Mouse (Mus musculus): Measurements from ENCODE around the gene Gna11. TPM values are rescaled to one million over a fixed set of nuclear protein-coding genes. Genes with fewer than 3 reads are reported as not detected.

Gene Gna11
- polyA plus RNA-seq, 1 experiment from 2014 or later = 73.4 TPM

DNA sequence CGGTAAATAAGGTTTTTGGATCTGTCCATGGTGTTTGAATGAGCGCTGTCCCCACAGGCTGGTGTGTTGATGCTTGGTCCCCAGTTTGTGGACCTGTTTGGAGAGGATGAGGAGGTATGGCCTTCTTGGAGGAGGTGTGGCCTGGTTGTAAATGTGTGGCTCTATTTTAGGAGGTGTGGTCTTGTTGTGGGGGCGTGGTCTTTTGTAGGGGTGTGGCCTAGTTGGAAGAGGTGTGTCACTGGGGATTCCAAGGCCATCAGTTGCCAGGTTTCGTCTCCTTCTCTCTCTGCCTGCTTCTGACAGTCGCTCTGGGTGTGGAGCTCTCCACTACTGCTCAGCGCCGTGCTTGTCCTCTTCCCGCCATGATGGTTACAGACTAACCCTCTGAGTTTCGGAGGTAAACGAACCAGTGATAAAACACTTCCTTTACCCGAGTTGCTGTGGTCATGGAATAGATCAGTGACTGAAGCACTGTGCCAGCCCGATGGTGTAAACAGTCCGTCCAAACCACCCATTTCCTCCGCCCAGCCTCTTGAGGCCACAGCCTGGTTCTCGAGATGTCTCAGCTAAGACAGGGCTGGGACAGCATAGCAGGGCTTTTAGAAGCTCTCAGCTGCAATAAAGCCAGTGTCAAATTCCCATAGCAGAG, 39.9 kb downstream of the Gna11 start:
- Histone ChIP-seq H3K36me3 (replicated peaks) (no peaks in the 10 kb centered on the region), H3K4me3 (no peak overlapping the region), H3K27ac (no peak overlapping the region), H3K9me3 (no peaks in the 10 kb centered on the region), H3K27me3 (ENCODE audit: poor library complexity, severe bottlenecking) (peaks cover 14% of the 10 kb centered on the region), H3K4me1 (peaks cover 12% of the 10 kb centered on the region)
- DNase-seq (ENCODE audit: extremely low spot score, low spot score) = no peak
- 85% methylated on average over 15 of the region's 15 CpGs for WGBS

GRCm38 (mm10) chr10:81502658-81503057, 42.3 kb downstream of the Gna11 start:
- WGBS = 6% methylated on average over 36 of the region's 36 CpGs
- no peaks in the 10 kb centered on the region for H3K9me3 ChIP-seq
- H3K36me3 ChIP-seq (replicated peaks) = no peaks in the 10 kb centered on the region
- peak overlapping the region; percentile 61 for H3K27ac ChIP-seq
- H3K27me3 ChIP-seq (ENCODE audit: poor library complexity, severe bottlenecking) = peaks cover 14% of the 10 kb centered on the region
- H3K4me3 ChIP-seq = peak overlapping the region; percentile 47
- H3K4me1 ChIP-seq = peaks cover 25% of the 10 kb centered on the region
- DNase-seq (ENCODE audit: extremely low spot score, low spot score) = peak; percentile 86

- DNase-seq (ENCODE audit: extremely low spot score, low spot score) = no peak
- no peak overlapping the region for H3K27ac ChIP-seq
- peaks cover 14% of the 10 kb centered on the region for H3K27me3 ChIP-seq (ENCODE audit: poor library complexity, severe bottlenecking)
- no peaks in the 10 kb centered on the region for H3K9me3 ChIP-seq
- peaks cover 33% of the 10 kb centered on the region for H3K4me1 ChIP-seq
- H3K4me3 ChIP-seq = no peak overlapping the region
- 84% methylated on average over 5 of the region's 5 CpGs for WGBS
- no peaks in the 10 kb centered on the region for H3K36me3 ChIP-seq (replicated peaks)
Observed at GRCm38 (mm10) chr10:81501863-81502262, 43.1 kb downstream of the Gna11 start.

DNA sequence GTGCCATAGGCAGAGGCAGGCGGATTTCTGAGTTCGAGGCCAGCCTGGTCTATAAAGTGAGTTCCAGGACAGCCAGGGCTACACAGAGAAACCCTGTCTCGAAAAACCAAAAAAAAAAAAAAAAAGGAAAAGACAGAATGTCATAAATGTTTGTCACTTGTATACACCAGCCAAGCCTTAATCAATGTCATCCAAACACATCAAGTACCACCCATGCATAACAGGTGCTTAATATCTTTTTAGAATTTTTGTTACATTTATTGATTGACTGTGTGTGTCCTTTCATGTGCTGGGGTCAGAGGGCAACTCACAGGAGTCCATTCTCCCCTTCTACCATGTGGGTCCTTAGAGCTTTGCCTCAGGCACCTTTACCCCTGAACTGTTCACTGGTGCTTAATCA, 45.0 kb downstream of the Gna11 start, which contains the start of gene S1pr4:
S1pr4 (minus strand) TSS at position 101 of the 400 bp plus-strand sequence.
- Histone ChIP-seq H3K4me3 (no peak within 1 kb of the TSS), H3K27ac (peak within 1 kb of the TSS; percentile 40; the same call in 1 of the 2 replicates)

GRCm38 (mm10) chr10:81499250-81499901, 45.6 kb downstream of the Gna11 start:
- Histone ChIP-seq H3K36me3 (replicated peaks) (no peaks in the 10 kb centered on the region), H3K9me3 (no peaks in the 10 kb centered on the region), H3K27ac (peak overlapping the region; percentile 40; the same call in 1 of the 2 replicates), H3K4me3 (no peak overlapping the region), H3K27me3 (ENCODE audit: poor library complexity, severe bottlenecking) (peaks cover 14% of the 10 kb centered on the region), H3K4me1 (peaks cover 46% of the 10 kb centered on the region)
- DNase-seq (ENCODE audit: extremely low spot score, low spot score) = no peak
- WGBS = 87% methylated on average over 23 of the region's 23 CpGs

More for the DNA sequence above, 45.0 kb downstream of the Gna11 start, which contains the start of gene S1pr4:
- Histone ChIP-seq H3K27me3 (ENCODE audit: poor library complexity, severe bottlenecking) (peaks cover 14% of the 10 kb centered on the region), H3K4me1 (peaks cover 42% of the 10 kb centered on the region), H3K9me3 (no peaks in the 10 kb centered on the region), H3K36me3 (replicated peaks) (no peaks in the 10 kb centered on the region)
- 80% methylated on average over 3 of the region's 3 CpGs for WGBS
- DNase-seq (ENCODE audit: extremely low spot score, low spot score) = no peak

- DNase-seq (ENCODE audit: extremely low spot score, low spot score) = no peak
- Histone ChIP-seq H3K4me3 (0 out of 2 replicates have a peak overlapping the region, but pooled peaks have one; percentile 3), H3K4me1 (peaks cover 53% of the 10 kb centered on the region), H3K9me3 (no peaks in the 10 kb centered on the region), H3K27ac (no peak overlapping the region), H3K27me3 (ENCODE audit: poor library complexity, severe bottlenecking) (peaks cover 11% of the 10 kb centered on the region), H3K36me3 (replicated peaks) (peaks cover 7% of the 10 kb centered on the region)
- WGBS = 88% methylated on average over 38 of the region's 38 CpGs
Observed at GRCm38 (mm10) chr10:81498316-81499249, 46.4 kb downstream of the Gna11 start.

GRCm38 (mm10) chr10:81497401-81498270, 47.4 kb downstream of the Gna11 start:
- Histone ChIP-seq H3K4me1 (peaks cover 50% of the 10 kb centered on the region), H3K4me3 (peak overlapping the region; percentile 71; the same call in 1 of the 2 replicates), H3K27me3 (ENCODE audit: poor library complexity, severe bottlenecking) (peaks cover 1% of the 10 kb centered on the region; the same call in 1 of the 2 replicates), H3K9me3 (no peaks in the 10 kb centered on the region), H3K36me3 (replicated peaks) (peaks cover 16% of the 10 kb centered on the region), H3K27ac (peak overlapping the region; percentile 89)
- no peak for DNase-seq (ENCODE audit: extremely low spot score, low spot score)
- WGBS = 88% methylated on average over 17 of the region's 17 CpGs

- Histone ChIP-seq H3K36me3 (replicated peaks) (peaks cover 23% of the 10 kb centered on the region), H3K27ac (peak overlapping the region; percentile 89), H3K4me3 (peak overlapping the region; percentile 71), H3K27me3 (ENCODE audit: poor library complexity, severe bottlenecking) (no peaks in the 10 kb centered on the region), H3K9me3 (no peaks in the 10 kb centered on the region), H3K4me1 (peaks cover 48% of the 10 kb centered on the region)
- WGBS = 36% methylated on average over 4 of the region's 4 CpGs
- DNase-seq (ENCODE audit: extremely low spot score, low spot score) = no peak
Observed at GRCm38 (mm10) chr10:81496969-81497368, 48.0 kb downstream of the Gna11 start.

- H3K4me1 ChIP-seq = peaks cover 48% of the 10 kb centered on the region
- under 1% methylated on average over 45 of the region's 45 CpGs for WGBS
- peak; percentile 99 for DNase-seq (ENCODE audit: extremely low spot score, low spot score)
- no peaks in the 10 kb centered on the region for H3K27me3 ChIP-seq (ENCODE audit: poor library complexity, severe bottlenecking)
- H3K36me3 ChIP-seq (replicated peaks) = peaks cover 29% of the 10 kb centered on the region
- peak within 1 kb of the TSS; percentile 89 for H3K27ac ChIP-seq
- peak within 1 kb of the TSS; percentile 71 for H3K4me3 ChIP-seq
- H3K9me3 ChIP-seq = no peaks in the 10 kb centered on the region
Observed at GRCm38 (mm10) chr10:81496264-81496901, 48.6 kb downstream of the Gna11 start, which contains the start of gene Ncln. Gene Ncln, minus strand, starts transcription at chr10:81496392.

DNA sequence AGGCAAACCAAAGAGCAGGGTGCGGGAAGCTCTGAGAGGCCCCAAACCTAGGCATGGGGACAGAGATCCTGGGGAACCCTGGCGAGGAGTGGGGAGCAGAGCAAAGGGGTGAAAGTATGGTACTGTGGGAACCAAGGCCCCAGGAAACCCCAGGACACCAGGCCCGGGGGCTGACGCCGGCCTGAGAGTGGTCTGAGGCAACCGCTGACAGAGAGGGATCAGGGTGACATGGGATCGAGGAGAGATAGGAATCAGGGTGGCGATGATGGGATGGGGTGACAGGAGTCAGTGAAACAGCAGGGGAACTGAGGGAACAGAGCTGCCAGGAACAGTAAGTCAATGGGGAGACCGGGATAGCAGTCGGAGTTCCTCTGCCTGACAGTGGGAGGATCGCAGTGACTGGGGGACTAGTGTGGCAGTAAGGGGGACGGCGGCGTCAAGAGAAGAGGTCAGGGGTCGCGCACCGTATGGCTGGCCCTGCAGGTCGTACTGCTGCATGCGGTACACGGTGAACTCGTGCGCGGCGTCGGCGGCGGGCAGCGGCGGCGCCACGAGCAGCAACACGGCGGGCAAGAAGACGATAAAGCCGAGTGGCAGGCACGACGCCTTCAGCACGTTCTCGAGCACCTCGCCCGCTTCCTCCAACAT, 49.2 kb downstream of the Gna11 start:
- peak overlapping the region; percentile 71 for H3K4me3 ChIP-seq
- no peak for DNase-seq (ENCODE audit: extremely low spot score, low spot score)
- no peaks in the 10 kb centered on the region for H3K9me3 ChIP-seq
- H3K4me1 ChIP-seq = peaks cover 48% of the 10 kb centered on the region
- H3K27ac ChIP-seq = peak overlapping the region; percentile 89
- peaks cover 35% of the 10 kb centered on the region for H3K36me3 ChIP-seq (replicated peaks)
- WGBS = 2% methylated on average over 41 of the region's 41 CpGs
- no peaks in the 10 kb centered on the region for H3K27me3 ChIP-seq (ENCODE audit: poor library complexity, severe bottlenecking)

DNA sequence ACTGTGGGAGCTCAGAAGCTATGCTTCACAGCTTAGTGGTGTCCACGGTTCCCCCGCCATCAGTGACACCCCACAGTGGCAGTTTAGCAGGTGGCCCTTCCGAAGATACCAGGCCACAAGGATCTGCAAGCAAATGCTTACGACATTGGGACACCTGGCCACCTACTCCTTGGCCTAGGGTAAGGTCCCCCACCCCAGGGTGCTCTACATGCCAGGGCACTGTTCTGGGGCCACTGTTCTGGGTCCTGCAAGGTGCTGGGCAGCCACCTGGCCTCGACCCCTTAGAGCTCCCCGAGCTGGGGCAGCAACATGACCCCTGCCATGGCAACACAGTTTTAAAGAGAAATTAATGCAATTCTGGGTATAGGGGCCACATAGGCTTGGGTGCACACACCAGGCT, 49.8 kb downstream of the Gna11 start:
- DNase-seq (ENCODE audit: extremely low spot score, low spot score) = no peak
- WGBS = 84% methylated on average over 6 of the region's 6 CpGs
- no peaks in the 10 kb centered on the region for H3K9me3 ChIP-seq
- no peaks in the 10 kb centered on the region for H3K27me3 ChIP-seq (ENCODE audit: poor library complexity, severe bottlenecking)
- H3K36me3 ChIP-seq (replicated peaks) = peaks cover 41% of the 10 kb centered on the region
- peaks cover 48% of the 10 kb centered on the region for H3K4me1 ChIP-seq
- peak overlapping the region; percentile 71 for H3K4me3 ChIP-seq
- H3K27ac ChIP-seq = peak overlapping the region; percentile 89

Data from forebrain, embryonic 10.5 days (tissue).